In genomic region chr2:18756144-18756543, GRCm38 (mm10) we compare ENCODE assay signal across 10 mouse cellular contexts.
DNase-seq lines count a peak whose midpoint lies in the region; ATAC-seq and TF ChIP-seq lines count a peak whose summit lies in the region.
"Had no signal": no experiment of that assay in that cellular context is flagged by ENCODE, and none has a peak within 500 bp of the region (broad histone marks: within the 10 kb centered on the region; RNA-seq: fewer than 3 reads in every experiment).

No protein-coding gene starts in this region.

- no peak overlapping the region for H3K4me2 ChIP-seq in midbrain, embryonic 11.5 days
- H3K4me2 ChIP-seq: liver, embryonic 15.5 days; neural tube, embryonic 15.5 days had no signal

- TF ChIP-seq CTCF in gastrocnemius, adult 2 months (IDR thresholded peaks at IDR 0.05), result peak; percentile 45
- no peak for TF ChIP-seq CTCF in liver, adult 2 months (IDR thresholded peaks at IDR 0.05; ENCODE audit: low read depth, low read length)

- H3K4me1 ChIP-seq in liver, adult 2 months (ENCODE audit: control insufficient read depth, insufficient read depth, low read length), result no peaks in the 10 kb centered on the region
- no peaks in the 10 kb centered on the region for H3K4me1 ChIP-seq in midbrain, embryonic 11.5 days (ENCODE audit: control insufficient read depth, insufficient read depth, low read length)
- H3K4me1 ChIP-seq: liver, embryonic 15.5 days; neural tube, embryonic 15.5 days had no signal

- TF ChIP-seq POLR2A in liver, adult 2 months (IDR thresholded peaks at IDR 0.05; ENCODE audit: extremely low read depth, insufficient read depth, low read length), result no peak

- intact Hi-C loops in gastrocnemius, adult 2 months (cut with DNase I), result no loop called here
- intact Hi-C loops in gastrocnemius, postnatal 36 days (cut with DNase I), result loop anchor here (10.0 kb wide), 1 partner anchor 361 kb away; the partner anchor contains the start of gene Dnajc1

- 57% methylated on average over 2 of the region's 2 CpGs for WGBS in liver, adult 2 months
- 67% methylated on average over 2 of the region's 2 CpGs for WGBS in midbrain, embryonic 11.5 days

- no peak overlapping the region for H3K27ac ChIP-seq in gastrocnemius, adult 2 months
- H3K27ac ChIP-seq in liver, adult 2 months (replicated peaks; ENCODE audit: insufficient read depth, low read depth, low read length), result no peak overlapping the region
- no peak overlapping the region for H3K27ac ChIP-seq in midbrain, embryonic 11.5 days (ENCODE audit: low read depth, low read length)
- H3K27ac ChIP-seq: liver, embryonic 15.5 days; neural tube, embryonic 15.5 days had no signal

- no peak for DNase-seq in gastrocnemius, adult 2 months
- DNase-seq in gastrocnemius, postnatal 25 days, result no peak
- peak; percentile 35 for DNase-seq in liver, adult 2 months (ENCODE audit: extremely low read depth, low read depth, low spot score)
- DNase-seq in liver (no peak), NIH3T3 (ENCODE audit: low read depth) (peak; percentile 82)
- DNase-seq in naive thymus-derived CD4-positive, alpha-beta T cell, adult 2 months (ENCODE audit: low read depth), result peak; percentile 56
- no peak for DNase-seq in gastrocnemius, postnatal 36 days
- no peak for DNase-seq in midbrain, embryonic 11.5 days (ENCODE audit: low spot score, missing footprints)

- no peak overlapping the region for H3K9ac ChIP-seq in liver, adult 2 months (ENCODE audit: low read depth, low read length)
- H3K9ac ChIP-seq in midbrain, embryonic 11.5 days (ENCODE audit: low read length), result no peak overlapping the region
- H3K9ac ChIP-seq: liver, embryonic 15.5 days; neural tube, embryonic 15.5 days had no signal

- no peak for ATAC-seq in midbrain, embryonic 11.5 days (ENCODE audit: low FRiP score)

- H3K36me3 ChIP-seq in liver, adult 2 months (ENCODE audit: control insufficient read depth, insufficient read depth, low read length), result no peaks in the 10 kb centered on the region
- no peaks in the 10 kb centered on the region for H3K36me3 ChIP-seq in midbrain, embryonic 11.5 days (ENCODE audit: control insufficient read depth, insufficient read depth, low read length)
- H3K36me3 ChIP-seq: liver, embryonic 15.5 days; neural tube, embryonic 15.5 days had no signal

- no peaks in the 10 kb centered on the region for H3K27me3 ChIP-seq in liver, adult 2 months (ENCODE audit: control insufficient read depth, insufficient read depth, low read length)
- no peaks in the 10 kb centered on the region for H3K27me3 ChIP-seq in midbrain, embryonic 11.5 days (ENCODE audit: control insufficient read depth, insufficient read depth, low read length)
- H3K27me3 ChIP-seq: liver, embryonic 15.5 days; neural tube, embryonic 15.5 days had no signal

- no peak overlapping the region for H3K4me3 ChIP-seq in gastrocnemius, adult 2 months
- H3K4me3 ChIP-seq in liver, adult 2 months (ENCODE audit: insufficient read depth, low read depth, low read length), result no peak overlapping the region
- H3K4me3 ChIP-seq in midbrain, embryonic 11.5 days (ENCODE audit: low read depth, low read length), result no peak overlapping the region
- H3K4me3 ChIP-seq: liver, embryonic 15.5 days; neural tube, embryonic 15.5 days had no signal

- H3K9me3 ChIP-seq in midbrain, embryonic 11.5 days (ENCODE audit: control insufficient read depth, low read length), result no peaks in the 10 kb centered on the region
- H3K9me3 ChIP-seq: liver, embryonic 15.5 days; neural tube, embryonic 15.5 days had no signal

- no peaks in the 10 kb centered on the region for H3K79me2 ChIP-seq in liver, adult 2 months (ENCODE audit: control insufficient read depth, insufficient read depth, low read length)

Comparison
In these comparisons a context has a peak if more than half of its experiments do, and no peak if none do; other contexts are left out.
1. DNase-seq: peak in liver, adult 2 months (single experiment), NIH3T3 (single experiment) and naive thymus-derived CD4-positive, alpha-beta T cell, adult 2 months (single experiment); none in gastrocnemius, adult 2 months (single experiment), gastrocnemius, postnatal 25 days (single experiment), liver (single experiment), gastrocnemius, postnatal 36 days (0 of 2) and midbrain, embryonic 11.5 days (single experiment).